ENCODE assay signal across 9 mouse cellular contexts in genomic region chr2:163055715-163056114, GRCm38 (mm10). TPM values are rescaled to one million over a fixed set of nuclear protein-coding genes. Genes with fewer than 3 reads are reported as not detected.
A peak's percentile ranks its signal among the peaks of the same experiment; 100 is the strongest.
DNase-seq lines count a peak whose midpoint lies in the region; ATAC-seq and TF ChIP-seq lines count a peak whose summit lies in the region.
"Had no signal": no experiment of that assay in that cellular context is flagged by ENCODE, and none has a peak within 500 bp of the region (broad histone marks: within the 10 kb centered on the region; RNA-seq: fewer than 3 reads in every experiment).

No protein-coding gene starts in this region.

- H3K79me2 ChIP-seq in macrophage (ENCODE audit: inconsistent target), result peaks cover 45% of the 10 kb centered on the region

- peak overlapping the region; percentile 86 for H3K4me3 ChIP-seq in forebrain, embryonic 10.5 days
- no peak overlapping the region for H3K4me3 ChIP-seq in forebrain, postnatal 0 days (ENCODE audit: low read depth, low read length)
- peak overlapping the region; percentile 84 for H3K4me3 ChIP-seq in G1E (ENCODE audit: low read depth, low read length)
- H3K4me3 ChIP-seq in forebrain, embryonic 14.5 days (ENCODE audit: low read depth, low read length), result peak overlapping the region; percentile 56; the same call in 1 of the 2 replicates
- H3K4me3 ChIP-seq in macrophage (ENCODE audit: inconsistent target), result peak overlapping the region; percentile 58

- 44% methylated on average over 5 of the region's 5 CpGs for WGBS in forebrain, embryonic 10.5 days
- WGBS in forebrain, postnatal 0 days, result 25% methylated on average over 5 of the region's 5 CpGs
- 28% methylated on average over 5 of the region's 5 CpGs for WGBS in forebrain, embryonic 14.5 days
- 25% methylated on average over 5 of the region's 5 CpGs for WGBS in macrophage (ENCODE audit: missing documents)

- TF ChIP-seq CTCF in forebrain, postnatal 0 days (IDR thresholded peaks at IDR 0.05; ENCODE audit: low read depth), result no peak
- no peak for TF ChIP-seq CTCF in G1E (IDR thresholded peaks at IDR 0.05; ENCODE audit: low read depth, low read length)

- no peak overlapping the region for H3K4me2 ChIP-seq in forebrain, postnatal 0 days (ENCODE audit: low read depth)
- peak overlapping the region; percentile 99 for H3K4me2 ChIP-seq in forebrain, embryonic 14.5 days (ENCODE audit: low read length)

- ATAC-seq in forebrain, postnatal 0 days, result no peak
- 0 out of 2 replicates have a peak, but pooled peaks have one; percentile 5 for ATAC-seq in G1E (ENCODE audit: extremely low read depth, insufficient number of reproducible peaks, low FRiP score, poor library complexity, severe bottlenecking)
- ATAC-seq in forebrain, embryonic 14.5 days, result no peak

- peak overlapping the region; percentile 94 for H3K27ac ChIP-seq in forebrain, embryonic 10.5 days
- no peak overlapping the region for H3K27ac ChIP-seq in forebrain, postnatal 0 days (ENCODE audit: low read depth, low read length)
- H3K27ac ChIP-seq in forebrain, embryonic 14.5 days (ENCODE audit: low read depth, low read length), result no peak overlapping the region
- H3K27ac ChIP-seq in macrophage, result no peak overlapping the region

- H3K9me3 ChIP-seq in forebrain, embryonic 10.5 days, result no peaks in the 10 kb centered on the region
- no peaks in the 10 kb centered on the region for H3K9me3 ChIP-seq in forebrain, postnatal 0 days (ENCODE audit: low read length)
- no peaks in the 10 kb centered on the region for H3K9me3 ChIP-seq in G1E (replicated peaks)
- H3K9me3 ChIP-seq in forebrain, embryonic 14.5 days (replicated peaks; ENCODE audit: control insufficient read depth, low read length), result no peaks in the 10 kb centered on the region

- peaks cover 50% of the 10 kb centered on the region for H3K4me1 ChIP-seq in forebrain, embryonic 10.5 days
- peaks cover 9% of the 10 kb centered on the region; the same call in 1 of the 2 replicates for H3K4me1 ChIP-seq in forebrain, postnatal 0 days (ENCODE audit: insufficient read depth)
- H3K4me1 ChIP-seq in G1E (ENCODE audit: insufficient read depth, low read depth, low read length), result peaks cover 52% of the 10 kb centered on the region
- peaks cover 16% of the 10 kb centered on the region for H3K4me1 ChIP-seq in forebrain, embryonic 14.5 days (ENCODE audit: control insufficient read depth, insufficient read depth, low read length)

- H3K9ac ChIP-seq in forebrain, postnatal 0 days, result no peak overlapping the region
- H3K9ac ChIP-seq in forebrain, embryonic 14.5 days (ENCODE audit: low read length), result peak overlapping the region; percentile 68

- peaks cover 20% of the 10 kb centered on the region for H3K36me3 ChIP-seq in forebrain, embryonic 10.5 days (replicated peaks)
- no peaks in the 10 kb centered on the region for H3K36me3 ChIP-seq in forebrain, postnatal 0 days (ENCODE audit: insufficient read depth)
- H3K36me3 ChIP-seq in G1E (replicated peaks) (peaks cover 49% of the 10 kb centered on the region), macrophage (ENCODE audit: inconsistent target) (no peaks in the 10 kb centered on the region)
- H3K36me3 ChIP-seq in forebrain, embryonic 14.5 days (ENCODE audit: control insufficient read depth, insufficient read depth, low read length), result no peaks in the 10 kb centered on the region

- peaks cover 8% of the 10 kb centered on the region; the same call in 1 of the 2 replicates for H3K27me3 ChIP-seq in forebrain, embryonic 10.5 days (ENCODE audit: poor library complexity, severe bottlenecking)
- H3K27me3 ChIP-seq in forebrain, postnatal 0 days (ENCODE audit: insufficient read depth, low read length), result no peaks in the 10 kb centered on the region
- no peaks in the 10 kb centered on the region for H3K27me3 ChIP-seq in G1E (ENCODE audit: insufficient read depth, low read length)
- H3K27me3 ChIP-seq in forebrain, embryonic 14.5 days (replicated peaks; ENCODE audit: control insufficient read depth, insufficient read depth, low read length), result no peaks in the 10 kb centered on the region

- DNase-seq in forebrain, embryonic 10.5 days (ENCODE audit: extremely low spot score, low spot score), result no peak
- DNase-seq in forebrain, postnatal 0 days, result no peak
- peak; percentile 18 for DNase-seq in G1E (ENCODE audit: low spot score)
- DNase-seq in forebrain, embryonic 14.5 days (ENCODE audit: low spot score), result no peak
- no peak for DNase-seq in left cerebral cortex, adult 11 months (ENCODE audit: low spot score)
- DNase-seq in frontal cortex, postnatal 36 days (ENCODE audit: low spot score in 2 of 2), result no peak
- DNase-seq in left cerebral cortex, adult 8-10 months (ENCODE audit: low spot score in 2 of 2), result no peak

RNA-seq across cellular contexts. Expression of gene Mybl2, which starts 1.2 kb away (rescaled TPM):
- polyA plus RNA-seq in forebrain, embryonic 10.5 days (2016; fragmentation: Nextera tagmentation; extraction: Ambion mirVana), result 63.7 and 65.1 TPM in 2 replicates
- total RNA-seq in forebrain, postnatal 0 days (2014; rRNA removed), result 2.8 and 3.0 TPM in 2 replicates
- polyA plus RNA-seq in forebrain, postnatal 0 days (2015; fragmentation: Nextera tagmentation; extraction: Ambion mirVana), result 2.1 and 3.1 TPM in 2 replicates
- total RNA-seq in G1E (2014; fragmentation: Nextera tagmentation) (46.5 and 55.2 TPM in 2 replicates), G1E (2017) (37.6 and 43.8 TPM in 2 replicates)
- polyA plus RNA-seq in G1E (2012) (105 and 122 TPM in 2 replicates), macrophage (2018) (0.27 to 8.1 TPM (median 1.8 TPM) in 3 replicates)
- 8.4 and 10.5 TPM in 2 replicates for polyA plus RNA-seq in forebrain, embryonic 14.5 days (2014; fragmentation: Nextera tagmentation; extraction: Ambion mirVana)
- 10 to 100 TPM in 17 of 26 experiments, 1 to 10 TPM in 9; 3.3 to 21.6 (median 11.4) TPM for total RNA-seq in macrophage (2018; cell fraction: chromatin; rRNA removed)
- total RNA-seq in macrophage (2018; cell fraction: cytosol; rRNA removed), result 1 to 10 TPM in 5 of 26 experiments, under 1 TPM in 21; 0.32 to 1.6 (median 0.72) TPM
- total RNA-seq in macrophage (2018; cell fraction: nucleus; rRNA removed), result 10 to 100 TPM in 1 of 26 experiments, 1 to 10 TPM in 25; 1.1 to 27.3 (median 4.4) TPM
- total RNA-seq in left cerebral cortex, adult 8-10 months (2022), result 1 to 10 TPM in 3 of 4 experiments, under 1 TPM in 1; 0.64 to 2.1 (median 1.4) TPM

RNA-seq across cellular contexts. Expression of gene Gtsf1l, which starts 31.9 kb away (rescaled TPM):
- polyA plus RNA-seq in forebrain, embryonic 10.5 days (2016; fragmentation: Nextera tagmentation; extraction: Ambion mirVana), result not detected in 2 replicates
- not detected in 2 replicates for total RNA-seq in forebrain, postnatal 0 days (2014; rRNA removed)
- polyA plus RNA-seq in forebrain, postnatal 0 days (2015; fragmentation: Nextera tagmentation; extraction: Ambion mirVana), result 0.31 TPM in 1 of 2 replicates, not detected in the other
- total RNA-seq in G1E (2014; fragmentation: Nextera tagmentation) (not detected in 2 replicates), G1E (2017) (0.38 TPM in 1 of 2 replicates, not detected in the other)
- polyA plus RNA-seq in G1E (2012) (not detected in 2 replicates), macrophage (2018) (not detected in 3 replicates)
- polyA plus RNA-seq in forebrain, embryonic 14.5 days (2014; fragmentation: Nextera tagmentation; extraction: Ambion mirVana), result 0.22 TPM in 1 of 2 replicates, not detected in the other
- total RNA-seq in macrophage (2018; cell fraction: chromatin; rRNA removed), result not detected
- total RNA-seq in macrophage (2018; cell fraction: cytosol; rRNA removed), result not detected
- not detected for total RNA-seq in macrophage (2018; cell fraction: nucleus; rRNA removed)
- not detected for total RNA-seq in left cerebral cortex, adult 8-10 months (2022)
- total RNA-seq: hematopoietic stem cell, adult 5-6 weeks had no signal

RNA-seq across cellular contexts. Expression of gene Ift52, which starts 38.6 kb away (rescaled TPM):
- polyA plus RNA-seq in forebrain, embryonic 10.5 days (2016; fragmentation: Nextera tagmentation; extraction: Ambion mirVana), result 50.0 and 52.2 TPM in 2 replicates
- 16.0 and 21.3 TPM in 2 replicates for total RNA-seq in forebrain, postnatal 0 days (2014; rRNA removed)
- 26.5 and 31.4 TPM in 2 replicates for polyA plus RNA-seq in forebrain, postnatal 0 days (2015; fragmentation: Nextera tagmentation; extraction: Ambion mirVana)
- 40.9 and 43.8 TPM in 2 replicates for total RNA-seq in G1E (2014; fragmentation: Nextera tagmentation)
- total RNA-seq in G1E (2017), result 23.9 and 27.8 TPM in 2 replicates
- 4.6 and 6.4 TPM in 2 replicates for polyA plus RNA-seq in G1E (2012)
- polyA plus RNA-seq in forebrain, embryonic 14.5 days (2014; fragmentation: Nextera tagmentation; extraction: Ambion mirVana), result 39.9 and 42.6 TPM in 2 replicates
- total RNA-seq in macrophage (2018; cell fraction: chromatin; rRNA removed), result 10 to 100 TPM; 25.4 to 81.8 (median 53.3) TPM
- 10 to 100 TPM; 24.8 to 39.9 (median 35.1) TPM for total RNA-seq in macrophage (2018; cell fraction: cytosol; rRNA removed)
- total RNA-seq in macrophage (2018; cell fraction: nucleus; rRNA removed), result 10 to 100 TPM; 18.6 to 76.1 (median 31.0) TPM
- polyA plus RNA-seq in macrophage (2018), result 34.6 to 62.0 TPM (median 34.9 TPM) in 3 replicates
- total RNA-seq in left cerebral cortex, adult 8-10 months (2022), result 10 to 100 TPM; 43.3 to 45.9 (median 44.7) TPM
